ENCODE assay signal across 27 mouse cellular contexts in the genomic region with DNA sequence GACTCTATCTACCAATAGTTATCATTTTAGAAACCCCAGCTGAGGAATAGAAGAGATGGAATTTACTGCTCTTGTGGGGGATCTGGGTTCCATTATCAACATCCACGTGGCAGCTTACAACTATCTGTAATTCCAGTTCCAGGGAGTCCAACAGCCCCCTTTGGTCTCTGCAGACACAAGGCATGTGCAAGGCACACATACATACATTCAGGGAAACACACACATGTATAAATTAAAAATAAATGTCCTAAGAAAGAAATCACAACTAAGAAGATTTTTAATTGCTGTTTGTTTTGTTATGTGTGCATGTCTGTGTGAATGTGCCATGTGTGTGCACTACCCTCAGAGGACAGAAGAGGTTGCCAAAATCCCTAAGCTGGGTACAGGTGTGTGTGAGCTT.
"Had no signal": no experiment of that assay in that cellular context is flagged by ENCODE, and none has a peak within 500 bp of the region (broad histone marks: within the 10 kb centered on the region; RNA-seq: fewer than 3 reads in every experiment).

No protein-coding gene starts in this region.

- H3K4me1 ChIP-seq: embryonic facial prominence, embryonic 10.5 days; embryonic facial prominence, embryonic 12.5 days; embryonic facial prominence, embryonic 13.5 days; embryonic facial prominence, embryonic 15.5 days; forebrain, embryonic 12.5 days; forebrain, embryonic 13.5 days; forebrain, embryonic 15.5 days had no signal

- H3K9me3 ChIP-seq: embryonic facial prominence, embryonic 10.5 days; embryonic facial prominence, embryonic 12.5 days; embryonic facial prominence, embryonic 13.5 days; embryonic facial prominence, embryonic 15.5 days; forebrain, embryonic 10.5 days; forebrain, embryonic 12.5 days; forebrain, embryonic 13.5 days; forebrain, embryonic 15.5 days had no signal

- DNase-seq: cerebellum, adult 2 months; cerebellum, adult 8-10 months; cerebellum, adult 9-10 months; cerebellum, adult 9-11 months; cerebellum, postnatal 10 days; cerebellum, postnatal 14 days; cerebellum, postnatal 25 days; cerebellum, postnatal 36 days; embryo, embryonic 11 days; forebrain, postnatal 0 days; gastrocnemius, adult 2 months; gastrocnemius, postnatal 10 days; gastrocnemius, postnatal 14 days; gastrocnemius, postnatal 25 days; gastrocnemius, postnatal 36 days; heart, adult 18-20 months had no signal

- H3K27me3 ChIP-seq: embryonic facial prominence, embryonic 12.5 days; embryonic facial prominence, embryonic 13.5 days; embryonic facial prominence, embryonic 15.5 days; forebrain, embryonic 12.5 days; forebrain, embryonic 13.5 days; forebrain, embryonic 15.5 days had no signal

- H3K27ac ChIP-seq: embryonic facial prominence, embryonic 10.5 days; embryonic facial prominence, embryonic 12.5 days; embryonic facial prominence, embryonic 13.5 days; embryonic facial prominence, embryonic 15.5 days; forebrain, embryonic 10.5 days; forebrain, embryonic 12.5 days; forebrain, embryonic 13.5 days; forebrain, embryonic 15.5 days; gastrocnemius, adult 2 months had no signal

- H3K4me3 ChIP-seq: embryonic facial prominence, embryonic 10.5 days; embryonic facial prominence, embryonic 12.5 days; embryonic facial prominence, embryonic 13.5 days; embryonic facial prominence, embryonic 15.5 days; erythroblast, embryonic 14.5 days; forebrain, embryonic 10.5 days; forebrain, embryonic 12.5 days; forebrain, embryonic 13.5 days; forebrain, embryonic 15.5 days; gastrocnemius, adult 2 months had no signal

- H3K9ac ChIP-seq: embryonic facial prominence, embryonic 12.5 days; embryonic facial prominence, embryonic 13.5 days; embryonic facial prominence, embryonic 15.5 days; forebrain, embryonic 12.5 days; forebrain, embryonic 13.5 days; forebrain, embryonic 15.5 days; forebrain, postnatal 0 days had no signal

- H3K4me2 ChIP-seq: embryonic facial prominence, embryonic 12.5 days; embryonic facial prominence, embryonic 13.5 days; embryonic facial prominence, embryonic 15.5 days; forebrain, embryonic 12.5 days; forebrain, embryonic 13.5 days; forebrain, embryonic 15.5 days had no signal

- ATAC-seq: forebrain, embryonic 13.5 days; forebrain, embryonic 14.5 days; forebrain, embryonic 15.5 days; forebrain, embryonic 16.5 days; forebrain, postnatal 0 days had no signal

- H3K36me3 ChIP-seq: embryonic facial prominence, embryonic 10.5 days; embryonic facial prominence, embryonic 12.5 days; embryonic facial prominence, embryonic 13.5 days; embryonic facial prominence, embryonic 15.5 days; forebrain, embryonic 10.5 days; forebrain, embryonic 12.5 days; forebrain, embryonic 15.5 days had no signal
